Mouse (Mus musculus) left cerebral cortex, postnatal 14 days (tissue): ENCODE data around the gene Car3. TPM values are rescaled to one million over a fixed set of nuclear protein-coding genes. Genes with fewer than 3 reads are reported as not detected.
"Not testable (repeated sequence)": the region's sequence is repeated elsewhere in the genome, so short reads cannot be mapped to it uniquely, and the experiment has no call there.

Experiments used
- DNase-seq, 2 experiments: peaks; one replicate each; pipeline ENCODE4 v3.0.0; 2021 to 2022; ENCODE audit warnings: low spot score in 2 of 2, mixed read lengths in 1 of 2
- intact Hi-C: fragments of 180-260 bp; cut with DNase I; formaldehyde crosslinking; loops from one replicate; pipeline ENCODE4 v1.15.1; 2025
- long read RNA-seq, 2 experiments: library from polyadenylated mRNA; stranded (forward); transcript quantifications; one replicate each; pipeline ENCODE4 v2.0.0; 2021
- total RNA-seq, 2 experiments: library from RNA; stranded (reverse); gene quantifications; 2 replicates each; pipeline ENCODE4 v1.2.3; 2021

Car3 gene
- 1 to 10 TPM in 1 of 2 experiments, under 1 TPM in 1; 0.80 to 1.2 TPM for total RNA-seq
- long read RNA-seq, experiment 1, partial matches to known transcripts = 0 of 1 reads
- long read RNA-seq, experiment 1, other reads (novel, unspliced or antisense) = 0 of 1 reads
- long read RNA-seq, experiment 2, partial matches to known transcripts = 0 of 1 reads
- long read RNA-seq, experiment 2, other reads (novel, unspliced or antisense) = 0 of 1 reads

GRCm38 (mm10) chr3:14863022-14863711 is at the start of gene Car3:
TSS of gene Car3 (plus strand) at chr3:14863512.
- intact Hi-C loops = no loop called here

GRCm38 (mm10) chr3:14815396-14815795 is 47.9 kb upstream of the Car3 start:
- intact Hi-C loops, DNase-seq: not testable (repeated sequence)

More at GRCm38 (mm10) chr3:14863022-14863711, at the start of gene Car3:
- DNase-seq = peak; percentile 30 to 56

- intact Hi-C loops = no loop called here
- DNase-seq = no peak
Observed at GRCm38 (mm10) chr3:14819844-14820504, 43.3 kb upstream of the Car3 start.

GRCm38 (mm10) chr3:14828896-14829295 is 34.4 kb upstream of the Car3 start:
- DNase-seq = no peak
- intact Hi-C loops = no loop called here

GRCm38 (mm10) chr3:14831219-14831835 is 32.0 kb upstream of the Car3 start:
- DNase-seq = no peak

GRCm38 (mm10) chr3:14832766-14833165 is 30.5 kb upstream of the Car3 start:
- DNase-seq = no peak
- intact Hi-C loops = no loop called here

More at GRCm38 (mm10) chr3:14831219-14831835, 32.0 kb upstream of the Car3 start:
- intact Hi-C loops = no loop called here

GRCm38 (mm10) chr3:14838936-14839335 is 24.4 kb upstream of the Car3 start:
- no peak for DNase-seq
- intact Hi-C loops = no loop called here

- intact Hi-C loops = no loop called here
- no peak for DNase-seq
Observed at GRCm38 (mm10) chr3:14839466-14840118, 23.7 kb upstream of the Car3 start.

- intact Hi-C loops = no loop called here
- DNase-seq = no peak
Observed at GRCm38 (mm10) chr3:14848587-14849254, 14.6 kb upstream of the Car3 start.

GRCm38 (mm10) chr3:14853966-14854365 is 9.3 kb upstream of the Car3 start:
- DNase-seq = no peak
- intact Hi-C loops = no loop called here

GRCm38 (mm10) chr3:14854446-14854845 is 8.9 kb upstream of the Car3 start:
- intact Hi-C loops = no loop called here
- no peak for DNase-seq

- no peak for DNase-seq
- intact Hi-C loops = no loop called here
Observed at GRCm38 (mm10) chr3:14857874-14858273, 5.4 kb upstream of the Car3 start.

GRCm38 (mm10) chr3:14860291-14860690 is 3.0 kb upstream of the Car3 start:
- intact Hi-C loops = no loop called here
- DNase-seq = no peak

- DNase-seq = no peak
- intact Hi-C loops = no loop called here
Observed at GRCm38 (mm10) chr3:14861165-14861564, 2.1 kb upstream of the Car3 start.

- intact Hi-C loops = no loop called here
- no peak for DNase-seq
Observed at GRCm38 (mm10) chr3:14861787-14862186, 1.5 kb upstream of the Car3 start.

GRCm38 (mm10) chr3:14862654-14863021 is 674 bp upstream of the Car3 start:
- DNase-seq = no peak
- intact Hi-C loops = no loop called here

GRCm38 (mm10) chr3:14863922-14864321 is 610 bp downstream of the Car3 start:
- intact Hi-C loops = no loop called here
- DNase-seq = no peak

GRCm38 (mm10) chr3:14865941-14866340 is 2.6 kb downstream of the Car3 start:
- DNase-seq = no peak
- intact Hi-C loops = no loop called here

- peak; percentile 58 to 73 for DNase-seq
- intact Hi-C loops = loop anchor here (5.0 kb wide), 2 partner anchors 192 to 378 kb away; no protein-coding TSS in a partner anchor
Observed at GRCm38 (mm10) chr3:14869779-14870178, 6.5 kb downstream of the Car3 start.
